Mouse (Mus musculus) myocyte (in vitro differentiated cells): ENCODE data around the gene Golga3.

Experiments used
- CEBPB ChIP-seq: IDR thresholded peaks from 2 replicates; pipeline ENCODE4 v1.6.1; 2011; ENCODE audit warnings: mild to moderate bottlenecking, moderate library complexity; ENCODE audit not compliant: poor library complexity, insufficient read depth, severe bottlenecking
- MYOD1 ChIP-seq, 3 experiments: IDR thresholded peaks; one replicate each; pipeline ENCODE4 v1.6.1; 2011; ENCODE audit warnings: control low read depth in 2 of 3, low read depth in 2 of 3, mild to moderate bottlenecking in 2 of 3, moderate library complexity in 1 of 3; ENCODE audit not compliant: insufficient read length in 2 of 3, control insufficient read depth in 1 of 3
- POLR2A ChIP-seq: IDR thresholded peaks from one replicate; pipeline ENCODE4 v1.6.1; 2011; ENCODE audit warnings: low read depth, mild to moderate bottlenecking, control low read depth, moderate library complexity; ENCODE audit not compliant: insufficient read length
- POLR2AphosphoS2 ChIP-seq: IDR thresholded peaks from one replicate; pipeline ENCODE4 v1.6.1; 2011; ENCODE audit warnings: low read depth, control low read depth; ENCODE audit not compliant: insufficient read length
- SRF ChIP-seq: IDR thresholded peaks from one replicate; pipeline ENCODE4 v1.6.1; 2011; ENCODE audit warnings: low read depth; ENCODE audit not compliant: control insufficient read depth, insufficient read length
- TCF12 ChIP-seq: IDR thresholded peaks from one replicate; pipeline ENCODE4 v1.6.1; 2011; ENCODE audit warnings: mild to moderate bottlenecking, control low read depth; ENCODE audit not compliant: poor library complexity, insufficient read depth, severe bottlenecking
- USF1 ChIP-seq: IDR thresholded peaks from one replicate; pipeline ENCODE4 v1.6.1; 2011; ENCODE audit warnings: low read depth, mild to moderate bottlenecking, control low read depth, moderate library complexity

GRCm38 (mm10) chr5:110230401-110230779 lies 53.9 kb downstream of the Golga3 start:
- TF ChIP-seq MYOD1 (IDR thresholded peaks at IDR 0.05; ENCODE audit: control insufficient read depth in 1 of 3, insufficient read length in 2 of 3, low read depth in 2 of 3), result no peak
- TF ChIP-seq USF1, result no peak
- no peak for TF ChIP-seq TCF12
- no peak for TF ChIP-seq POLR2A
- no peak for TF ChIP-seq SRF
- no peak for TF ChIP-seq POLR2AphosphoS2
- TF ChIP-seq CEBPB, result no peak
